Mouse (Mus musculus) G1E (cell line): ENCODE data around the gene Tfpi.

ENCODE experiments used
- CTCF ChIP-seq: IDR thresholded peaks from 2 replicates; pipeline ENCODE4 v1.5.1; 2012; ENCODE audit warnings: low read depth, low read length, inconsistent platforms, mixed read lengths
- GATA1 ChIP-seq: IDR thresholded peaks from 2 replicates; pipeline ENCODE4 v1.6.1; 2012; ENCODE audit warnings: borderline replicate concordance, low read length, inconsistent platforms, mixed read lengths
- TAL1 ChIP-seq: conservative IDR thresholded peaks from 2 replicates; pipeline ENCODE4 v1.6.1; 2012; ENCODE audit warnings: low read depth, low read length, inconsistent platforms, mixed read lengths

DNA sequence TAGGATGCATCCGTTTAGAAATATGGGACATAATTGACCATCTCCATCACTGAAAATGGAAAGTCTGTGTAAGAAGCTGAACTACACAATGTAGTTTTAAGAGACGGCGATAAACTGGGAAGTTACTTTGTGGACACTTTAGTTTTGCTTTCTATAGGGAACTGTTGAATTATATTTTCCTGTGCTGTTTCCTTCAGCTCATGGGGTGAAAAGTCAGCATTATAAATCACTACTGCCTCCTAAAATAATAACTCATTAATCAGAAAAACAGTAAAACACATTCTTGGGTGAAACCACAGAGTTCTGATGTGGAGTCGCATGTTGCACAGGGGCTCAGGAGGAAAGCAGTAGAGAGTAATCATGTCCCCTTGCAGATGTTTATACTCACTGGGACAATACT, 50.0 kb downstream of the Tfpi start:
- TF ChIP-seq CTCF (no peak), TAL1 (no peak), GATA1 (no peak)
